In the genomic region with DNA sequence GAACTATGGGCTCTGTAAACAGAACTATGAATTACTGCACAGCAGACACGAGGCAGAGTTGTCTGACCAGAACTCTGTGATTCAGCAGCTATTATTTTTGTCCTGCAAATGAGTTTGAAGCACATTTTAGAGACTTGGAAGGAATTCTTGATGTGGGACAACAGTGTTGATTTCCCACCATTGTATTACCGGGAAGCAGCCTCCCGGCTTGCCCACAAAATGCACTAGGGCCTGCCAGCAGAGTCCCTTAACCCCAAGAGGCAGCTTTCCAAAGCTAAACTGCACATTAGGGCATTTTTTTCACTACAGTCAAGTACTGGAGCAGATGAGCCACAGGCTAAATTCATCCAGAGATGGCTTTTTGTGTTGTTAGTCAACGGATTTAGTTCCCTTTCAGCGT, we compare ENCODE assay signal across 20 mouse cellular contexts.
DNase-seq lines count a peak whose midpoint lies in the region; TF ChIP-seq lines count a peak whose summit lies in the region.
"Had no signal": no experiment of that assay in that cellular context is flagged by ENCODE, and none has a peak within 500 bp of the region (broad histone marks: within the 10 kb centered on the region; RNA-seq: fewer than 3 reads in every experiment).

No protein-coding gene starts in this region.

- TF ChIP-seq POLR2A in embryonic fibroblast, embryonic 13.5 days (IDR thresholded peaks at IDR 0.05; ENCODE audit: low read depth, low read length) = no peak

- peak; percentile 51 for DNase-seq in gastrocnemius, adult 2 months
- DNase-seq in gastrocnemius, postnatal 10 days = no peak
- peak; percentile 78 for DNase-seq in Muller cell, postnatal 12 days (ENCODE audit: inconsistent ontology term)
- DNase-seq in heart, postnatal 10 days = peak; percentile 24 to 30
- DNase-seq in urinary bladder, adult 2 months (ENCODE audit: low spot score) = no peak
- DNase-seq in embryonic facial prominence, embryonic 10.5 days (ENCODE audit: low spot score) = no peak
- DNase-seq in cerebellum, postnatal 36 days = no peak
- DNase-seq: adrenal gland, postnatal 10 days; cerebellum, adult 11 months; cerebellum, adult 9-11 months; kidney, adult 18-20 months; layer of hippocampus, postnatal 36 days; liver, postnatal 0 days; thymus, postnatal 36 days had no signal

- intact Hi-C loops in gastrocnemius, adult 2 months (cut with DNase I) = no loop called here
- intact Hi-C loops in heart, postnatal 10 days (cut with DNase I) = loop anchor here (10.0 kb wide), 1 partner anchor 1008 kb away; no protein-coding TSS in a partner anchor

- H3K27ac ChIP-seq in gastrocnemius, adult 2 months = peak overlapping the region; percentile 58
- peak overlapping the region; percentile 90 for H3K27ac ChIP-seq in embryonic fibroblast, embryonic 13.5 days (ENCODE audit: insufficient read depth, low read length)
- no peak overlapping the region for H3K27ac ChIP-seq in embryonic facial prominence, embryonic 10.5 days (replicated peaks)
- H3K27ac ChIP-seq: forebrain, embryonic 12.5 days; hindbrain, embryonic 13.5 days; limb, embryonic 12.5 days had no signal

- H3K4me3 ChIP-seq in gastrocnemius, adult 2 months = no peak overlapping the region
- H3K4me3 ChIP-seq in embryonic fibroblast, embryonic 13.5 days (ENCODE audit: insufficient read depth, low read length) = no peak overlapping the region
- no peak overlapping the region for H3K4me3 ChIP-seq in embryonic facial prominence, embryonic 10.5 days
- H3K4me3 ChIP-seq: forebrain, embryonic 12.5 days; hindbrain, embryonic 13.5 days; limb, embryonic 12.5 days had no signal

- H3K4me1 ChIP-seq in embryonic fibroblast, embryonic 13.5 days (ENCODE audit: control insufficient read depth, insufficient read depth, low read length) = no peaks in the 10 kb centered on the region
- H3K4me1 ChIP-seq in embryonic facial prominence, embryonic 10.5 days = no peaks in the 10 kb centered on the region
- H3K4me1 ChIP-seq: forebrain, embryonic 12.5 days; hindbrain, embryonic 13.5 days; limb, embryonic 12.5 days had no signal

- no peaks in the 10 kb centered on the region for H3K27me3 ChIP-seq in embryonic facial prominence, embryonic 10.5 days (replicated peaks; ENCODE audit: low read depth, poor library complexity, severe bottlenecking)
- H3K27me3 ChIP-seq: CH12.LX; forebrain, embryonic 12.5 days; hindbrain, embryonic 13.5 days; limb, embryonic 12.5 days had no signal

- no peak for TF ChIP-seq CTCF in gastrocnemius, adult 2 months (IDR thresholded peaks at IDR 0.05)
- no peak for TF ChIP-seq CTCF in embryonic fibroblast, embryonic 13.5 days (IDR thresholded peaks at IDR 0.05; ENCODE audit: borderline replicate concordance, insufficient read depth, low read length)

- H3K9me3 ChIP-seq in embryonic facial prominence, embryonic 10.5 days = no peaks in the 10 kb centered on the region
- H3K9me3 ChIP-seq: forebrain, embryonic 12.5 days; G1E; hindbrain, embryonic 13.5 days; limb, embryonic 12.5 days had no signal

- H3K36me3 ChIP-seq in embryonic facial prominence, embryonic 10.5 days (replicated peaks) = no peaks in the 10 kb centered on the region
- H3K36me3 ChIP-seq: forebrain, embryonic 12.5 days; G1E; hindbrain, embryonic 13.5 days; limb, embryonic 12.5 days had no signal

- 78% methylated on average over 5 of the region's 5 CpGs for WGBS in embryonic facial prominence, embryonic 10.5 days

Comparison
In these comparisons a context has a peak if more than half of its experiments do, and no peak if none do; other contexts are left out.
1. DNase-seq: peak in gastrocnemius, adult 2 months (single experiment), Muller cell, postnatal 12 days (single experiment) and heart, postnatal 10 days (2 of 2); none in gastrocnemius, postnatal 10 days (single experiment), urinary bladder, adult 2 months (single experiment), embryonic facial prominence, embryonic 10.5 days (single experiment) and cerebellum, postnatal 36 days (0 of 2).